12 mouse cellular contexts compared by ENCODE assay signal in genomic region chr1:90209069-90209468, GRCm38 (mm10). TPM values are rescaled to one million over a fixed set of nuclear protein-coding genes. Genes with fewer than 3 reads are reported as not detected.
DNase-seq lines count a peak whose midpoint lies in the region; ATAC-seq and TF ChIP-seq lines count a peak whose summit lies in the region.
"Had no signal": no experiment of that assay in that cellular context is flagged by ENCODE, and none has a peak within 500 bp of the region (broad histone marks: within the 10 kb centered on the region; RNA-seq: fewer than 3 reads in every experiment).

No protein-coding gene starts in this region.

- intact Hi-C loops in gastrocnemius, adult 2 months (cut with DNase I), result loop anchor here (5.0 kb wide), 2 partner anchors 58 to 288 kb away; no protein-coding TSS in a partner anchor

- no peak overlapping the region for H3K9ac ChIP-seq in forebrain, postnatal 0 days
- H3K9ac ChIP-seq in neural tube, embryonic 14.5 days (replicated peaks; ENCODE audit: low read depth, low read length), result no peak overlapping the region
- H3K9ac ChIP-seq: liver, embryonic 13.5 days had no signal

- peaks cover 1% of the 10 kb centered on the region; the same call in 1 of the 2 replicates for H3K36me3 ChIP-seq in forebrain, postnatal 0 days (ENCODE audit: insufficient read depth)
- no peaks in the 10 kb centered on the region for H3K36me3 ChIP-seq in neural tube, embryonic 14.5 days (ENCODE audit: control insufficient read depth, insufficient read depth, low read length)
- H3K36me3 ChIP-seq: liver, embryonic 13.5 days had no signal

- H3K4me2 ChIP-seq in forebrain, postnatal 0 days (ENCODE audit: low read depth), result peak overlapping the region; percentile 47; the same call in 1 of the 2 replicates
- peak overlapping the region; percentile 63; the same call in 1 of the 2 replicates for H3K4me2 ChIP-seq in neural tube, embryonic 14.5 days (ENCODE audit: low read depth, low read length)

- peak overlapping the region; percentile 83 for H3K27ac ChIP-seq in gastrocnemius, adult 2 months
- H3K27ac ChIP-seq in forebrain, postnatal 0 days (ENCODE audit: low read depth, low read length), result peak overlapping the region; percentile 29; the same call in 1 of the 2 replicates
- H3K27ac ChIP-seq in neural tube, embryonic 14.5 days (ENCODE audit: low read depth, low read length), result peak overlapping the region; percentile 29; the same call in 1 of the 2 replicates
- H3K27ac ChIP-seq: liver, embryonic 13.5 days had no signal

- H3K4me3 ChIP-seq in gastrocnemius, adult 2 months, result peak overlapping the region; percentile 77
- no peak overlapping the region for H3K4me3 ChIP-seq in forebrain, postnatal 0 days (ENCODE audit: low read depth, low read length)
- no peak overlapping the region for H3K4me3 ChIP-seq in neural tube, embryonic 14.5 days (ENCODE audit: low read depth, low read length)
- H3K4me3 ChIP-seq: liver, embryonic 13.5 days had no signal

- TF ChIP-seq CTCF in gastrocnemius, adult 2 months (IDR thresholded peaks at IDR 0.05), result no peak
- no peak for TF ChIP-seq CTCF in forebrain, postnatal 0 days (IDR thresholded peaks at IDR 0.05; ENCODE audit: low read depth)

- no peak for DNase-seq in gastrocnemius, adult 2 months
- no peak for DNase-seq in gastrocnemius, postnatal 10 days
- DNase-seq in kidney, postnatal 10 days, result peak; percentile 23
- DNase-seq in kidney, adult 8-10 months, result no peak
- peak; percentile 48 for DNase-seq in forebrain, postnatal 0 days
- DNase-seq in gastrocnemius, adult 8-10 months (ENCODE audit: low spot score in 2 of 2), result no peak
- DNase-seq in embryo, embryonic 9.5 days (ENCODE audit: extremely low spot score), result no peak
- DNase-seq: cerebellum, postnatal 36 days; liver, embryonic 13.5 days had no signal

- H3K4me1 ChIP-seq in forebrain, postnatal 0 days (ENCODE audit: insufficient read depth), result peaks cover 10% of the 10 kb centered on the region; the same call in 1 of the 2 replicates
- H3K4me1 ChIP-seq in neural tube, embryonic 14.5 days (ENCODE audit: control insufficient read depth, insufficient read depth, low read length), result peaks cover 24% of the 10 kb centered on the region

- no peaks in the 10 kb centered on the region for H3K27me3 ChIP-seq in forebrain, postnatal 0 days (ENCODE audit: insufficient read depth, low read length)
- H3K27me3 ChIP-seq in neural tube, embryonic 14.5 days (ENCODE audit: control insufficient read depth, insufficient read depth, low read length), result no peaks in the 10 kb centered on the region

- WGBS in forebrain, postnatal 0 days, result 40% methylated on average over 5 of the region's 5 CpGs
- 37% methylated on average over 5 of the region's 5 CpGs for WGBS in neural tube, embryonic 14.5 days

- peak; percentile 87 for ATAC-seq in forebrain, postnatal 0 days
- no peak for ATAC-seq in neural tube, embryonic 14.5 days (ENCODE audit: low read depth)

- no peaks in the 10 kb centered on the region for H3K9me3 ChIP-seq in forebrain, postnatal 0 days (ENCODE audit: low read length)
- no peaks in the 10 kb centered on the region for H3K9me3 ChIP-seq in neural tube, embryonic 14.5 days (ENCODE audit: control insufficient read depth, low read length)
- H3K9me3 ChIP-seq: liver, embryonic 13.5 days had no signal

RNA-seq across cellular contexts. Expression of gene Ackr3, which starts 5.3 kb away (rescaled TPM):
- 10 to 100 TPM; 10.7 to 17.2 TPM for total RNA-seq in gastrocnemius, adult 2 months (2021)
- total RNA-seq in gastrocnemius, postnatal 10 days (2021), result 10 to 100 TPM; 16.6 to 16.7 TPM
- 7.3 and 10.0 TPM in 2 replicates for total RNA-seq in forebrain, postnatal 0 days (2014; rRNA removed)
- polyA plus RNA-seq in forebrain, postnatal 0 days (2015; fragmentation: Nextera tagmentation; extraction: Ambion mirVana), result 10.2 and 11.9 TPM in 2 replicates
- 8.7 and 10.8 TPM in 2 replicates for polyA plus RNA-seq in neural tube, embryonic 14.5 days (2014; fragmentation: Nextera tagmentation; extraction: Ambion mirVana)
- total RNA-seq in gastrocnemius, adult 8-10 months (2022), result 10 to 100 TPM in 2 of 4 experiments, 1 to 10 TPM in 2; 7.3 to 13.2 (median 10.2) TPM
- total RNA-seq: megakaryocyte, adult 5-6 weeks had no signal

RNA-seq across cellular contexts. Expression of gene Iqca, which starts 55.9 kb away (rescaled TPM):
- not detected for total RNA-seq in gastrocnemius, adult 2 months (2021)
- not detected for total RNA-seq in gastrocnemius, postnatal 10 days (2021)
- total RNA-seq in forebrain, postnatal 0 days (2014; rRNA removed), result 0.52 and 0.92 TPM in 2 replicates
- 0.60 and 1.5 TPM in 2 replicates for polyA plus RNA-seq in forebrain, postnatal 0 days (2015; fragmentation: Nextera tagmentation; extraction: Ambion mirVana)
- 0.70 TPM in 1 of 2 replicates, not detected in the other for polyA plus RNA-seq in neural tube, embryonic 14.5 days (2014; fragmentation: Nextera tagmentation; extraction: Ambion mirVana)
- total RNA-seq in gastrocnemius, adult 8-10 months (2022), result not detected
- total RNA-seq: megakaryocyte, adult 5-6 weeks had no signal
- polyA plus RNA-seq: liver, embryonic 13.5 days; stomach, embryonic 14.5 days had no signal

Comparison
In these comparisons a context has a peak if more than half of its experiments do, and no peak if none do; other contexts are left out.
1. DNase-seq: peak in kidney, postnatal 10 days (single experiment) and forebrain, postnatal 0 days (single experiment); none in gastrocnemius, adult 2 months (single experiment), gastrocnemius, postnatal 10 days (single experiment), kidney, adult 8-10 months (0 of 2), gastrocnemius, adult 8-10 months (0 of 2) and embryo, embryonic 9.5 days (single experiment).
2. H3K27ac ChIP-seq: peak in every context shown above with its lines; median percentile 83 in gastrocnemius, adult 2 months; 29 in forebrain, postnatal 0 days; 29 in neural tube, embryonic 14.5 days.